Mouse (Mus musculus): ENCODE measurements at regions not wholly inside any gene's neighbourhood (a gene's known extent, or its start where the extent isn't known, plus 50 kb on each side); places are given as distances from the start of the nearest gene placed in this dataset.

DNA sequence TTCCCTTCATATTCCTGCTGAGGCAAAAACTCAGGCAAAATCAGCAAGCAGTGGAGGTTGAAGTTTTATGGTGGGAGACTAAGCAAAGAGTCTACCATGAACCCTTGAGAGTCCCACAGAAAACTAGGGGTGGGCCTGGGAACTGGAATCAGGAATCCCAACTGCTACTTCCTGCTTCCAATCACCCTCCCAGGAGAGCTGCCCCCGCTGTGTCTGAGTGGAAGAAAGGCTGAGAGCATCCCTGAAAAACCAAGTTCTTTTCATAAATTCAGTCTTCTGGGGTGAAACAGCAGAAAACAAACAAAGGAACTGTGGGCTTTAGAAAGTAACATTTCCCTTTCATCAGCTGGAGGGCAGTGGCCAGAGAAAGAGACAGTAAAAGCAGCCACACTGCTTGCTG lies 445.0 kb downstream of the Gsdmc2 start:
- no peak for TF ChIP-seq EP300 (IDR thresholded peaks at IDR 0.05; ENCODE audit: low read depth)
- no peak for TF ChIP-seq CTCF (IDR thresholded peaks at IDR 0.05; ENCODE audit: low read depth)
